Mouse (Mus musculus): ENCODE measurements around the gene 1700030J22Rik. TPM values are rescaled to one million over a fixed set of nuclear protein-coding genes. Genes with fewer than 3 reads are reported as not detected.
A peak's percentile ranks its signal among the peaks of the same experiment; 100 is the strongest.

The 1700030J22Rik gene
- 10 to 100 TPM; 13.5 TPM for total RNA-seq (2021)

DNA sequence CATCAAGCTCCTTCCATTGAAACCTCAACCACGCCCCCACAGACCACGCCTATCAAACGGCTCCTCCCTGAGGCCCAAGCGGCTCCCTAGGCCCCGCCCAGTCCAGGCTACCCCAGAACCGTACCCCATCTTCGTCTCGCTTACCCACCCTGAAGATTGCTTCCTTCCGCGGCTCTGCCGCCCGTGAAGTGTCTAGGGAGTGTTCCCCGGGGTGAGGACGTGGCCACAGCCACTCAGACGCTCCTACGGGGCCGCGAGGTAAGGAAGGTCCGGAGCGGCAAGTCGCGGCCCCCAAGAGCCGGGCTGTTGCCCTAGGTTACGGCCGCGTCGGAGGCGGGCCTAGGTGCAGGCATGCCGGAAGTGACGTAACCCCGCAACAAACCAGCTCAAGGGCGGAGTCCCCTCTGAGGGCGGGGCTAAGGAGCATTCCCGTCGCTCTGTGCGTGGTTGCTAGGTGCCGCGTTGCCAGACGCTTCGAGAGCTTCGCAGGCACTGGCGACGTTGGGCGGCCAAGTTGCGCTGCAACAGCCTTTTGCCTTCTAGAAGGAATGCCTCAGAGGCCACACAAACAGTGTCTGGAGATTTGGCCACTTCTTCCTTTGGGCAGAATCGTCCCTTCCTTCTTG lies at the start of gene 1700030J22Rik:
1700030J22Rik (minus strand) TSS at position 329 of the 626 bp plus-strand sequence.
- DNase-seq (ENCODE audit: low spot score in 2 of 2), result peak; percentile 98
- intact Hi-C loops (cut with DNase I), result loop anchor here (1.0 kb wide), 1 partner anchor 35 kb away; the partner anchor contains the start of gene Atmin

DNA sequence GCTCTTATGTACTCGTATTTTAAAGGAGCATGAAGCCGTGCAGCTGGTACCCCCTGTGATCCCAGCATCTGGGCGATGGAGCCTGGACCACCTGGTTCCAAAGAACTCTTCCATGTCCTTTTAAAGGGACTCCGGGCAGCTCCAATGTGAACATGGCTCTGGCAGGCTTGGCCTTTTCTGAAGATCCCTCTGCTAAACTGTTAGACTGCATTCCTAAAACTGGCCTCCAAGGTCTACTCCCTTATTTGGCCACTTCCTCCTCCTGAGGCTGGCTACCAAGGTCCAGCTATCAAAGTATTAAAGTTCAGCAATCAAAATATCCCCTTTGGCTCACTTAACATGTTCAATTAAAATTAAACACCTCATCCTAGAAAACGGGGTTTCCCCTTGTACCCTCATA lies 48.8 kb upstream of the 1700030J22Rik start:
- DNase-seq (ENCODE audit: low spot score in 2 of 2), result no peak
- intact Hi-C loops (cut with DNase I), result no loop called here

DNA sequence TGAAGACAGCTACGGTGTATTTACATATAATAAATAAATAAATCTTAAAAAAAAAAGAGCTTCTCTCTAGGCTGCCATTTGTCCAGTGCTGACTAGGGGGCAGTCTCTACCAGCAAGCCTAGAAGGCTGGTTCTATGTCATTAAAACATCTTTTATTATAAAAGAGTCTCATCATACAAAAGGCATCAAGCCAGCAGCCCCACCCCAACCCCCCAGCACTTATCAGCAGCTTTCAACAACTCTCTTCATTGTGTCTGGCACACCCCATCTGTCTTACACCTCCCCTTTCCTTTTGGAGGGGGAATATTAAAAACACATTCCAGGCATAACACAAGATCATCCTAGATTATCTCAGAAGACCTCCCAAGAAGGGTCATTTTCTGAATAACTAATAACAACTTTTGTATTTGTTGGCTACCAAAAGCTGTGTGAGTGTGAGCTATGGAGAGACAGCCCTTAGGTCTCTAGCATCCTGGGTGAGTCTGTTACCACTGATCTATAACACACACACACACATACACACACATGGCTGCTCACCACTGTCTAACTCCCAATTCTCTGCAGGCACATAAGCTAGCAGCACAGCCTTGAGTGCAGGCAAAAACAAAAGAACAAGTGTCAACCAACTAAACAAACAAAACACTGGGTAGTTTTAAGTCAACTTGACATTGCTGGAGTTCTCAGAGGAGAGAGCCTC lies 43.7 kb upstream of the 1700030J22Rik start:
- no peak for DNase-seq (ENCODE audit: low spot score in 2 of 2)
- intact Hi-C loops (cut with DNase I), result no loop called here

DNA sequence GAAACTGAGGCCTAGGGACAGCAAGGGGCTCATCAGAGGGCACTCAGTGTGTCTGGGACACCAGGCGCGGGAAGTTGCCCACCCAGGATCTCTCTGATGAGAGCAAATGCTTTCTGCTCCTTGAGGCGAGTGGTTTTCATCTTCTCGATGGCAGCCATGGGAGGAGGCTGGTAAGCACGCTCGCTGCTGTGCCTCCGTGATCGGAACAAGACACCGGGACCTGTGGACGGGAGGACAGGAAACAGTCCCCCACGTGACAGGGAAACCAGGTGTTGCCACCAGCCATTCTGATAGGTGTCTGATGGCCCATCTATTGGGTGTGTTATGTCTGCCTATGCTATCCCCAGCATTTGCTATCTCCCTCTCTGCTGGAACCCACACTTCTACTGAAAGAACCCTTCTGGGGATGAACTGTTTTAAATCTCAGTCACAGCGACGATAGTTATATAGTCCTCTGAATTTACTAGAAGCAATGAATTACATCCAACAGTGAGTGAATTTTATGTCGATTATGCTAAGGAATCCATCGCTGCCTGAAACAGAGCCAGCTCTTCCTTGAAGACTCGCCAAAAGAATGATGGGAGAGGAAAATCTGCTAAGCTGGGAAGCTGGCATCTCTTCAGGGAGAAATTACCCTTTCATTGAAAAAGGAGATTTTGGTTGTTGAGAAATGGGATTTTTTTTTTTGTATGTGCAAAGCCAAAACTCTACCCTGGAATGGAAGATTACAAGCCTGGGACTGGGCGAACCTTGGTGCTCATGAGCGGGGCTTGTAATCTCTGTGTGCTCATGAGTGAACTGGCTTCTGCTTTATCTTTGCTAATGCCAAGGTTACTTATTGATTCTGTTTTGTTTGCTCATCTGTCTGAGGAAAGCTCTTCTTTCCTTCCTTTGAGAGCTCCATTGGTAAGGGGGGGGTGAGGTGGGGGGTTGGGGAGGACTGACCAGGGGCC lies 40.8 kb upstream of the 1700030J22Rik start:
- intact Hi-C loops (cut with DNase I), result no loop called here
- DNase-seq (ENCODE audit: low spot score in 2 of 2), result peak; percentile 30 to 31

DNA sequence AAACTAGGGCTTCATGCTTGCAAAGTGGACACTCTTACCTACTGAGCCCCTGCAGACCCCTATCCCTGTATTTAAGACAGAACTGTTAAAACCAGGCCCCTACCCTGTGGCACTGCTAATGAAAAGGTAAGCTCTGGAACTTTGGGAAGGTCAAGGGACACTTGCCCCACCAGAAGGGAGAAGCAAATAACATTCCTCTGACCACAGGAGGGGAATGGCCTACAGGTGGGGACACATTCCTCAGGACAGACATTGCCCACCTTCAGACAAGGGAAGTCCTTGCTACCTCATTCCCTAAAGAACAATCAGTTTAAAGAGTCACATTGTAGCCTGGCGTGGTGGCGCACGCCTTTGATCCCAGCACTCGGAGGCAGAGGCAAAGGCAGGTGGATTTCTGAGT lies 39.1 kb upstream of the 1700030J22Rik start:
- intact Hi-C loops (cut with DNase I), result no loop called here
- DNase-seq (ENCODE audit: low spot score in 2 of 2), result no peak

DNA sequence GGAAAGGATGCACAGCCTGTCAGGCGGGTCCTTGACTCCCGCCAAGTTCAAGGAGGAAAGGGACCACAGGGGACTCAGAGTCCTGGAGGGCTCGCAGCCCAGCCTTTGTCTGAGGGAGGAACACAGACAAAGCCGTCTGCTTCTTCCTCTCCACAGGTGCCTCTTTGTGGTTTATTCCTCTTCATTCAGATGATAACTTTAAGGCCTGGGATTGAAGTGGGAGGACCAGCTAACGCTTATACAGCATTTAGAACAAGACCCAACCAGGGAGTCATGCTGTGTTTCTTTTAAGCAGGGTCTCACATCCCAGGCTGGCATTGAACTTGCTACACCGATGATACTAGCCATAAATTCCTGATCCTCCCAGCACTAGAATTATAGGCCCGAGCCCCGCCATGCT lies 38.2 kb upstream of the 1700030J22Rik start:
- intact Hi-C loops (cut with DNase I), result no loop called here

DNA sequence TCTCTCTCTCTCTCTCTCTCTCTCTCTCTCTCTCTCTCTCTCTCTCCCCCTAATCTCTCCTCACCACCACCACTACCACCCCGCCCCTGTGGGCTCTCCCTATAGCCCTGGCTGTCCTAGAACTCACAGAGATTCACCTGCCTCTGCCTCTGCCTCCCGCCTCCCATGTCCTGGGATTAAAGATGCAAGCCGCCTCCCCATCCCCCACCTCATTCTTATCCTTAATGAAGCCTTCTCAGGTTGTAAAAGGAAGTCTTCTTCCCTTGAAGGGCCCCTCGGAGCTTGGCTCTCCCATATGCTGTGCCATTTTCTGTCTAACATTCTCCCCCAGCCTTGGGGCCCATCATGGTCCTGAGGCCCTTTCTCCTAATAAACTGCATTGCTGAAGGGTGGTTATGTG lies 36.9 kb upstream of the 1700030J22Rik start:
- intact Hi-C loops (cut with DNase I), result no loop called here
- no peak for DNase-seq (ENCODE audit: low spot score in 2 of 2)

More for the DNA sequence above, 38.2 kb upstream of the 1700030J22Rik start:
- DNase-seq (ENCODE audit: low spot score in 2 of 2), result no peak

DNA sequence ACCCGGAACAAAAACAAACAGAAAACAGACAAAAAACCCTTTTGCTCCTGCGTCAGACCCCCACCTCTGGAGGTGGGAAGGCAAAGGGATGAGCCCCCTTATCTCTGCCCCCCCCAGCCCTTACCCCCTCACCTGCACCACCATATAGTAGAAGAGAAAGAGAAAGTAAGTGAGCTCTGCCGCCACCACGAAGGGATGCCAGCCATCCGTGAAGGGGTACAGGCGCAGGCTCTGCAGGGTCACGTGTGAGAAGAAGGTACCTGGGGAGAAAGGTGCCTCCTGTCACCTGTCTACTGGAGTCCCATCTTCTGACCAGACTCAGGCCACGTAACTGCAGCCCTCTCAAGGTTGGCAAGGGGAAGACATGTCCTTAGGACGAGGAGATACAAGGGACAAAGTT lies 32.6 kb upstream of the 1700030J22Rik start:
- no peak for DNase-seq (ENCODE audit: low spot score in 2 of 2)
- intact Hi-C loops (cut with DNase I), result no loop called here

DNA sequence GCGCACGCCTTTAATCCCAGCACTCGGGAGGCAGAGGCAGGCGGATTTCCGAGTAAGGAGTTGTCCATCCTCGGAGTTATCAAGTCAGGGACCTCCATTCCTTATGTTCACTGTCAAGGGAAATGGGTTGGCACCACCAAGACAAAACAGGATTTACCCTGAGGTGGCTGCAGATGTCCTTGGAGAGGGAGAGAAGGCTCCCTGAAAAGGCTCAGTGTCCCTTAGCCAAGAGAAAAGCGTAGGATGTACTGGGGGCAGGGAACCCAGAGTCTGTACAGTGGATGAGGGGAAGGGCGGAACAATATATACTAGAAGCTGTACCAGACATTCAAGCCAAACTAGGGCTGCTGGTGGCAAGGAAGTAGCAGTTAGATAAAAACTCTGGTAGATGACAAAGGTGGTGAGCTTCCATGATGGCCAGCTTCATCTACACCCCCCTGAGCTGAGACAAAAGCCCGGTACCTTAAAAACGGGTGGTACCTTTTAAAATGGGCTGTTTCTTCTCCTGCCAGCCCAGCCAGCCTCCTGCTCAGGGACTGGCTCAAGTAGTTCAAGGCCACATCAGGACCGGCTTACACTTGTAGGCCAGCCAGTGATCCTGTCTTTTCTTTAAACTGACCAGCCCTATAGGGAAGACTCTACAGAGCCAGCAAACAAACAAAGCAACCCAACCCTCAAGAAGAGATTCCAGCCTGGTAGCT lies 15.4 kb upstream of the 1700030J22Rik start:
- no peak for DNase-seq (ENCODE audit: low spot score in 2 of 2)
- intact Hi-C loops (cut with DNase I), result loop anchor here (5.0 to 10.0 kb wide), 2 partner anchors 72 to 161 kb away; partner anchors contain the start of genes Cenpn, Cmc2 and Gan

DNA sequence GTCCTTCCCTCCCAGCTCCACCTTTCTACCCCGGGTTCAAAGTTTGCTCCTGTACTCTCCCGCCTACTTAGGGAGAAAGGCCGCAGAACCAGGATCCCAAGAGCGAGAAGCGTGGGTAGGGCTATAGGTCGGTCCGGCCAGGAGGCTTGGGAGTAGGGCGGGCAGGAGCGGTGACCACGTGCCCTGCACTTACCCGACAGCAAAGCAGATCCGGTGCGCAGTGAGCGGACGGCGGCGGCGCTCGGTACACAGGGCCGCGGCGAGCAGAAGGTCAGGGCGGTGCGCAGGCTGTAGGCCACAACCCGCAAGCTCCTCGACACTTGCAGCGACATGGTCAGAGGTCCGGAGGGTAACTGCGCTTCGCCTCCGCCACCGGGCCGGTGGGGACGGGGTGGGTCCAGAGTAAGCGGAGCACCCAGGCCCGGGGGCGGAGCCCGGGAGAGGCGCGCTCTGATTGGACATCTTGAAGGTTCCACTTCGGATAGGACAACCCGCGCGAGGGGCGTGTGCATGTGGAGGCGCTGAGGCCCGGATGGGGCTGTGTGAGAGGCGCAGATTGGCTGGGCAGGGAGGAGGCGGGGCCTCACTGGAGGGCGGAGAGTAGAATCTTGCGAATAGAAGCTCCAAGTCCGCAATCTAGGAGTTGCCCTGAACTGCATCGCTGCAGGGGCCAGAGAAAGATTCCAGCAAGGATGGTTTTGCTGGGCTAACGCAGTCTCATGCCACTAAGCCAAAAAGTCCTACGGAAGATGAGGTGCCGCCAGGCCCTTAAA lies 14.5 kb upstream of the 1700030J22Rik start, which contains the start of gene Gcsh:
Gcsh (minus strand) TSS at position 443 of the 773 bp plus-strand sequence.
- intact Hi-C loops (cut with DNase I), result loop anchor here (5.0 to 10.0 kb wide), 2 partner anchors 71 to 162 kb away; partner anchors contain the start of genes Cenpn, Cmc2 and Gan
- peak; percentile 97 for DNase-seq (ENCODE audit: low spot score in 2 of 2)

DNA sequence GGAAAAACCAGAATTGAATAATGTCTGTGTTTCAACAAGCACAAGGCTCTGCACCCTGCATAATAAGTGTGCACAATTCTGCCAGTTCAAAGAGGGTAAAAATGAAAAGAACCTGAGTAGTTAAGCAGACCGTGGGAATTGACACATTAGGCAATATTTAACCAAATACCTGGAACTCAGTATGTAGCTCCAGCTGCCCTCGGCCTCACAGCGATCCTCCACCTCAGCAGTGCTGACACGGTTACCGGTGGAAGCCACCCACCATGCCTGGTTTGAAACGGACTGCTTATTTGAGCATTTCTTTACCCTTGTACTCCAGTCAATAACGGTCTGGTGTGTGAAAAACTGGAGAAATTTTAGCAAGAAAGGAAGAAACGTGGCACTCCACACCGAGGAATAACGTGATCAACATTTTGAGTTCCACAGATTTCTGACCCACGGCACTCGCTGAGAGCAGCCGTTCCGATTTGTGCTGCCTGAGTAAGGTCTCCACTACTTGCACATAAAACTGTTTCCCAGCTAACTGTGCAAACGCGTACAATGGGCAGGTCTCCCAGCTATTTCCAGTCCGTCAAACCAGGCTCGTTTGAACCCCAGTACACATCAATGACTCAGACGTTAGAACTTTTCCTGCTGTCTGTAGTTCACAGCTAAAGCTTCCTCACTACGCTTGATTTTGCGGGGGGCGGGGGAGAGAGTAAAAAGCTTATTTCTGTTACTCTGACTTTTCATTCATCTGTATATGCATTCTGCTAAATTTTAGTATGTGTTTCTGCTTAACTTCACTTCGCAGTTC lies 13.6 kb upstream of the 1700030J22Rik start:
- peak in 1 of 2 experiments; percentile 13 for DNase-seq (ENCODE audit: low spot score in 2 of 2)
- intact Hi-C loops (cut with DNase I), result loop anchor here (5.0 to 10.0 kb wide), 2 partner anchors 70 to 162 kb away; partner anchors contain the start of genes Cenpn, Cmc2 and Gan

DNA sequence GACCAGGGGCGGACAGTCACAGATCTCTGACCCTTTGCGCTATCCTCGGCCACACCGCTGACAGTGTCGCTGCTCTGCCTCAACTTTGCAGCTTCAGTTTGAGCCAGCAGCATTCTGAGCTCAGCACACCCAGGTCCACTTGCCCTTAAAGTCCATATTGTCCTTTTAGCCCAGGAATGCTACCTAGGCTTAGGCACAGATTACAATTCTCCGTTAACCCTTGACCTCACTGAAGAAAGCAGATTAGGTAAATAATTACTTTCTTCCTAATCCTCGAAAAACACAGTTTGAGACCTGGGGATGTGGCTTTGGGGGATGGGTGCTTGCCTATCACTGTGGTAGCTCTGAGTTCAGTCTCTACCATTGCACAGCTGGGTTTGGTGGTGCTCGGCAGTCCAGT lies 12.5 kb upstream of the 1700030J22Rik start:
- DNase-seq (ENCODE audit: low spot score in 2 of 2), result no peak
- intact Hi-C loops (cut with DNase I), result loop anchor here (5.0 to 10.0 kb wide), 2 partner anchors 69 to 164 kb away; partner anchors contain the start of genes Cenpn, Cmc2 and Gan

DNA sequence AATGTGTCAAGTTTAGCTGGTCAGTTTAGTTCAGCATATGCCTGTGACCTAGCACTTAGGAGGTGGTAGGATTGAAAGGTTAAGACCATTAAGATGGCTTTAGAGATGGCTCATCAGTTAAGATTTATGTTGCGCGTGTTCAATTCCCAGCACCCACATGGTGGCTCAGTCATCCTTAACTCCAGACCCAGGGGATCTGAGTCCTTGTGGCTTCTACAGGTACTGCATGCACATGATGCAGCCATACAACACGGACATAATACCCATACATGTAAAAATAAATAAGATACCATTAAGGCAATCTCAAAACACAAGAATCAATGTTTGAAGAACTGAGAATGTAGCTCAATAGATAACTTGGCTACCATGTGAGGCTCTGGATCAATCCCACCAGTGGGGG lies 11.1 kb upstream of the 1700030J22Rik start:
- DNase-seq (ENCODE audit: low spot score in 2 of 2), result no peak
- intact Hi-C loops (cut with DNase I), result loop anchor here (5.0 to 10.0 kb wide), 2 partner anchors 68 to 165 kb away; partner anchors contain the start of genes Cenpn, Cmc2 and Gan

DNA sequence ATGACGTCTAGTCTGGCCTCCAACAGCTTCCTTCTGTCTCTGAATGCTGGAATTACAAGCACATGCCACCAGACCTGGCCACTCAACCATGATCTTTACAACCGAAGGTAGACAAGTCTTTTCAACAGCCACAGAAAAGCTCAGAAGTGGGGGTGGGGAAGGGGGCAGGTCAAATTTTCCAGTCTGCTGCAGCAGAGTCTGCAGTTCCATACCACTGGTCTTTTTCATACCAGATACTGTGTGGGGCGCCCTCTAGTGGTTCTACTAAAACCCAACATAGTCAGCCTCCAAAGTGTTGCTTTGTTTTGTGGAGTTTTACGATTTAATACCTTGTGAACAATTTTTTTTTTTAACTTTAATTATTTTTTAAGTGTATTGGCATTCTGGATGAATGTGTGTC lies 1.4 kb upstream of the 1700030J22Rik start:
- DNase-seq (ENCODE audit: low spot score in 2 of 2), result peak; percentile 28 to 46
- intact Hi-C loops (cut with DNase I), result no loop called here

DNA sequence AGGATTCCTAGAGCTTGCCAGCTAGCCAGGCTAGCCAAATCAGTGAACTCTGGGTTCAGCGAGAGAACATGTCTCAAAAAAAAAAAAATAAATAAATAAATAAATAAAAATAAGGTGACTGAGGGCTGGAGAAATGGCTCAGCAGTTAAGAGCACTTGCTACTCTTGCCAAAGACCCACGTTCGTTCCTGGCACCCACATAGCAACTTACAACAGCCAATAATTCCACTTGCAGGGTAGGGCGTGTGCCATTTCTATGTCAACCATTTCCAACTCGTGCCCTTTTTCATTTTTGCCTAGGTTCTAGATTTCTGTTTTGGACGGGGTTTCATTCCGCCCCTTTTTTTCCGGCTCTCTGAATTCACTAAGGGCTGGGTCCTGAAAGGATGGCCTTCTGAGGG lies 707 bp downstream of the 1700030J22Rik start:
- intact Hi-C loops (cut with DNase I), result no loop called here
- DNase-seq (ENCODE audit: low spot score in 2 of 2), result peak in 1 of 2 experiments; percentile 18

DNA sequence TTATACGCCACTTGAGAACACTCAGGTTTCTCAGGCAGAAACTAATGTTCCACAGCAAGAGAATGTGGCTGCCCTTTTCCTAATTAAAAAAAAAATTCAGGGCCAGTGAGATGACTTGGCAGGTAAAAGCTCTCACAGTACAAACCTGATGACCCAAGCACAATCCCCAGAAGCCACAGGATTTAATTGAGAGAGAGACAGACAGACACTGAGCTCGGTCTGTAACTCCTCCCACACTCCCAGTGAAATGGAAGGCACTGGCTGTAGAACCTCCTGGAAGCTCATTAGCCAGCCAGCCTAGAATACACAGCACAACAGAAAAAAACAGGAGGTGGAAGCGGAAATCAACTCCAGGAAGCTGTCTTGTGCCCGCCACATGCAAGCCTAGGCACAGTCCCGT lies 3.2 kb downstream of the 1700030J22Rik start:
- intact Hi-C loops (cut with DNase I), result no loop called here

DNA sequence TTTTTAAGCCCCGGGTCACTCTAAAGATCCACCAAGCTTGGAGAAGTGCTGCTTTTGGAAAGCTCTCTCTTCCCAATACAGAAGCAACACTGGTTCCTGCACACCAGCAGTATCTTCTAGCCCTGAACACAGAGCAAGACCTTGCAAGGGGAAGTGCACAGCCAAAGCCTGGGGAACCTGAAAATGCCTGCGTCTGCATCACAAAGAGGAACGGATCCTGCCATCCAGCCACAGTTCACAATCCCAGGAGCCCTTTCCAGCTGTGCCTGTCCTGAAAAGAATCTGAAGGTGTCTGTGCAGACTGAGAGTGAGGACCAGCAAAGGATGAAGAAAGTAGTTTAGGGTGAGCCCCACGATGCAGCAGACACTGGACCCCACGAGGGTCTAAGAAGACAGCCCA lies 3.7 kb downstream of the 1700030J22Rik start:
- intact Hi-C loops (cut with DNase I), result no loop called here

More for the DNA sequence above, 3.2 kb downstream of the 1700030J22Rik start:
- no peak for DNase-seq (ENCODE audit: low spot score in 2 of 2)

More for the DNA sequence above, 3.7 kb downstream of the 1700030J22Rik start:
- DNase-seq (ENCODE audit: low spot score in 2 of 2), result no peak

Measured in left cerebral cortex, postnatal 36 days (tissue).